Mouse (Mus musculus): ENCODE data around the gene Apoc3.

The Apoc3 gene

GRCm38 (mm10) chr9:46230450-46230975 lies 4.9 kb downstream of the Apoc3 start:
- in situ Hi-C loops (cut with MseI, MboI) = loop anchor here in 1 of 2 experiments (10.0 kb wide), 1 partner anchor 226 kb away; no protein-coding TSS in a partner anchor

- in situ Hi-C loops (cut with MseI, MboI) = loop anchor here in 1 of 2 experiments (10.0 kb wide), 1 partner anchor 225 kb away; no protein-coding TSS in a partner anchor
These were observed 5.6 kb downstream of the Apoc3 start for GRCm38 (mm10) chr9:46229573-46230449.

DNA sequence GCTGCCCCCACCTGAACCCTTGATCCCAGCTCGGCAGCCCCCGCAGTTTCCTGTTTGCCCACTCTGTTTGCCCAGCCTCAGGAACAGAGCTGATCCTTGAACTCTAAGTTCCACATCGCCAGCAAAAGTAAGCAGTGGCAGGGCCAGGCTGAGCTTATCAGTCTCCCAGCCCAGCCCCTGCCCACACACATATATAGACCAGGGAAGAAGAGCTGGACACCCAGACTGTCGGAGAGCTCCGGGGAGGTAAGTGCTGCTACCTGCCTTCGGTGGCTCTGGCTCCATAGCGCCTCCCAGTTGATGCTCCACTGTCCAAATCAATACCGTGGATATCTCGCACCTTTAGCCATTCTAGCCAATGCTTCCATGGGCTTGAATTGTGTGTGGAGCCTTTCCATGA lies 6.9 kb downstream of the Apoc3 start, which contains the start of gene Apoa1:
Gene Apoa1 (plus strand): TSS at position 90 of the 400 bp plus-strand sequence.
- in situ Hi-C loops (cut with MseI, MboI) = no loop called here

GRCm38 (mm10) chr9:46227064-46227614 lies 8.3 kb downstream of the Apoc3 start:
- in situ Hi-C loops (cut with MseI, MboI) = no loop called here

GRCm38 (mm10) chr9:46224945-46225660 lies 10.3 kb downstream of the Apoc3 start:
- in situ Hi-C loops (cut with MseI, MboI) = no loop called here

DNA sequence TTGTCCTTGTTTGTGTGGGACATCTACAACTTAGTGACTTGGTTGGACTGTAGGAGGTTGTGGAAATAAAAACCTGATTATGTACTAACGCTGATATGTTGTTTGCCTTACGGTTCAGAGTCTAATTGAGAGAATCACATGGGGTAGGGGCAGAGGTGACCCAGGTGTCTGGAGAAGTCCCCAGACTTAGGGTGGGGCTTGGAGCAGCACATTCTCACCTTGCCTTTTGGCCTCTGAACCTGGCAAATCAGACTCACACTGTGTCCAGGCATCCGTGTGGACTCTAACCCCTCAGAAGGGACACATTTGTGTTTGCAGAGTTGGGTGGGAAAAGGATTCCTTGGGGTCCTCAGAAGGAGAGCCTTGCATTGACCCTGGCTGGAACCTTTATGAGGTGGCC lies 11.3 kb downstream of the Apoc3 start:
- in situ Hi-C loops (cut with MseI, MboI) = no loop called here

DNA sequence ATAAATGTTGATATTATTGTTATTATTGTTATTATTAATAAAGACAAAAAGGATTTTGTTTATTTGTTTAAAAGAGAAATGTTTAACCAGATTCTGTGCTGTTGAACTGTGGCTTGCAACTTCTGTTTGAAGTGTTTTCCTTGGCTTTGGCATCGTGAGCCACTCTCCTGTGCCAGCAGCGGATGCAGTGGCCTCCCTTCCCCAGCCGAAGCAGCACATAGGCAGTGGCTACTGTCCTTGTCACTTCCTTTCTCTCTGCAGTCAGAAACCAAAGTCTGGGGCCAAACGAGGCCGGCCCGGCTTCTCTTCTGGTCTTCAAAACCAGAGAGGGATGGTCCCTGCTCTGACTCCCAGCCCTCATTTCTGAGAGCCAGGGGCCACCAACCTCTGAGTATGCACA lies 12.3 kb downstream of the Apoc3 start:
- in situ Hi-C loops (cut with MseI, MboI) = no loop called here

- in situ Hi-C loops (cut with MseI, MboI) = no loop called here
These were observed 17.3 kb downstream of the Apoc3 start for GRCm38 (mm10) chr9:46218176-46218575.

DNA sequence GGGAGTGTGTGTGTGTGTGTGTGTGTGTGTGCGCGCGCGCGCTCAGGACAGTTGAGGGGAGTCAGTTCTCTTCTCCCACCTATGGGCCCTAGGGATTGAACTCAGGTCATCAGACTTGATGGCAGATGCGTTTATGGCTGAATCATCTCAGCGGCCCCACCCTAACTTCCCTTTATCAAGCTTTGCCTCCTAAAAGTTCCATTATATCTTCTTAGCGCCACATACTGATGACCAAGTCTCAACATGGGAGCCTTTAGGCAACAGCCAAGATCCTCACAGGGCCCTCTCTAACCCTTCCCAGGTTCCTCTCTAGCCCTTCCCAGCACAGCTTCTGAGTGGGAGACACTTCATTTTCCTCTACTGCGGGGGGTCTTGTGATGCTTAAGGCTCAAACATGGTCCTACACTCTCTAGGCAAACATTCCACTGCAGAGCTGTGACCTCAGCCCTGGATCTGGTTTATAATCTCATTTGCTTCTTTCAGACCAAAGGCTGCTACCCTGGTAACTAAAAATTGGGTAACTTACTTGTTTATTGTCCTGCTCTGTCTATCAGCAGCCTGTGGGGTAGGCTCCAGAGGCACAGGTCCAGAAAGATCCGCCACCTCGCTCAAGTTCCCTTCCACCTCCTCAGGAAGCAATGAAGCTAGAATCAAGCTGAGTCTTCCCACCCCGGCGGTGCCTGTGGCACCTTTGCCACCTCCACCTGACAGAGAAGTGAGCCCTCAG lies 18.5 kb downstream of the Apoc3 start:
- in situ Hi-C loops (cut with MseI, MboI) = no loop called here

DNA sequence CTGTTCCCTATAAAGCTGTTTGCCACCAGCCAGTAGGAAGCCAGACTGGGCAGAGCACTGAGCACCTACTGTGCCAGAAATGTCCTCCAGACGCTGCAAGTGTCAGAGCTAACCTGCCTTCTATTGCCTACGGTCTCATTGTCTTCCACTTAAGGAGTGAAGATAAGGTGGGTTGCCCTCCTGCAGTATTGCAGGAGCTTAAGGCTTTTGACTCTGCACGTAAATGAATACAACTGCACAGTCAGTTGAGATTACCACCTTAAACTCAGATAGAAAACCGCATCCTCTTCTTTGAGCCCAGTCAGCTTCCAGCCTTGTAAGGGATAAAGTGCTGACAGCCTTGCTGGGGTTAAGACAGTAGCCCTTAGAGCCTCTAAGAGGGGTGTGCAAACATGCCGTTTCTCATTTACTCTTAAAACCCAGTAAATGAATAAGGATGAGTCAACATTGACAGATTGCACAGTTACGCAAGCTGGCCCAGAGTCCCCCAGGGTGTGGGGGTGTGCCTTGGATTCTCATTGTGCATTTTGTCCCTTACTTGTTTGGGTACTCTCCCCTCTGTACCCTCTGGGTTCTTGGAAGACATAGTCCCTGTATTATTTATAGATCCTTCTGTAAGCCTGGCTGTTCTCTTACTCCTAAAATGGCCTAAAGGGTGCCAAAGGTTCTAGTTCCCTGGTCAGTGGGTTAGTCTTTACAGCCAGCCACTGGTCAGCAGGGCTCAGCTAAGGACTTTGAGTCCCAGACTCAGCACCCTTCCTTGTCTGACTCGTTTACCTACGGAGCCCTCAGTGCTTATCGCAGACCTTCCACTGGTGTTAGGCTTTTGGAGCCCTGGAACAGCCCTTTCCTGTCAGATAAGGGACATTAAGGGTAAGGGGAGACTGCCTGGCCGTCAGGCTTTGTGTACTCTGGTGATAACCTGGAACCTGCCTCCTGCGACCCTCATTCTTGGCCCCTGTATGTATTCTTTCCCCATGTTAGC lies 19.8 kb downstream of the Apoc3 start:
- in situ Hi-C loops (cut with MseI, MboI) = no loop called here

- in situ Hi-C loops (cut with MseI, MboI) = no loop called here
These were observed 20.5 kb downstream of the Apoc3 start for GRCm38 (mm10) chr9:46214946-46215337.

DNA sequence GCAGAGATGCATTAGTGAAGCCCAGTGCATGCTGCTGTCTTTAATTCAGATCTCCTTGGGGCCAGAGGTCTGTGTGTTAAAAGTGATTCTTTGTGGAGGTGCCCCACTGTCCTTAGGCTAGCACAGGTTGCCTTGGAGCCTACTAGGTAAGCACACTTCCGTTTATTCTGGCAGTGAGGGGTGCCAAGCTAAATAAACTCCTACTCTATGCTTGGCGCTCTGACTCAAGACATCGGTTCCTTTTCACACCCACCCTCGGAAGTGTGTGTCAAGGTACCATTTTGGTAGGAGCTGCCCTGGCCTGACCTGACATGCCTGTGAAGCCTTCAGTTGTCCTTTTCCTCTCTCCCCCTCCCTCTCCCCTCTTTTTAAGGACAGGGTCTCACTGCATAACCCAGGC lies 21.2 kb downstream of the Apoc3 start:
- in situ Hi-C loops (cut with MseI, MboI) = no loop called here

GRCm38 (mm10) chr9:46210473-46210872 lies 25.0 kb downstream of the Apoc3 start:
- in situ Hi-C loops (cut with MseI, MboI) = no loop called here

DNA sequence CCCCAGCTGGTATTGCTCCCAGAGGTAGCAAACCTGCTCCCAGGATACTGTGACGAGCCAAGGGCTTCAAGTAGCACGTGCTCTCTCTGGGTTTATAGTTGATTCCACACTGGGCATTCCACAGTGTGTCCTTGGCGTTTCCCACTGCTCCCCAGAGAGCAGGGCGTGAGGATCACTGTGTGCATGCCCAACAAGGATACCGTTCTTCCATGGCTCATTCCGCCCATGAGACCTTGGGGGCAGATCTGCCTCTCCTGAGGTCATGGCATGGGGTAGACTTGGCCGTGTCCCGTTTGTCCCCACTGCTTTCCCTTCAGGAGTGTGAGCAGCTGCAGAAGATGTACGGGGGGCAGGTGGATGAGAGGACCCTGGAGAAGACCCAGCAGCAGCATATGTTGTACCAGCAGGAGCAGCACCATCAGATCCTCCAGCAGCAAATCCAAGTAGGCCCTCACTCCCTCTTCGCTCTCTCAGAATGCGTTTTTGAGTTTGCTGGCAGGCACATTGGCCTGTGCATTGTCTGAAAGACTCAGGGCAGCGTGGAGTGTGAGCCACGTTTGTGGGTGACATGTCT lies 26.9 kb downstream of the Apoc3 start:
- in situ Hi-C loops (cut with MseI, MboI) = no loop called here

DNA sequence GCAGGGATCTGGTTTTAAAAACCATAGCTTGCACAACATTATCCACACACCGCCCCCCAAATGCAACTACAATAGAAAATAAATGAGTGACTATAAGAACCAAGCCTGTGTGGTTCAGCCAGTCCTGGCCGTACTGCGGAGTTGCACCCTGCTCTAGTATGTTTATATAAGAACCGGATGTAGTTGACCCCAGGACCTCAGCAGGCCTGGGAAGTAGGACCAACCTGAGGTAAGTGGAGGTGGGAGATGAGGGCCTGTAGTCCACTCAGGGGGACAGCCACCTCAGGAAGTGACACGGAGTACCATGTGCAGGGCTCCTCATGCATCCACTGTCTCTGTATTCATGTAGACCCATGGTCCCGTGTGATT lies 28.0 kb downstream of the Apoc3 start:
- in situ Hi-C loops (cut with MseI, MboI) = no loop called here

DNA sequence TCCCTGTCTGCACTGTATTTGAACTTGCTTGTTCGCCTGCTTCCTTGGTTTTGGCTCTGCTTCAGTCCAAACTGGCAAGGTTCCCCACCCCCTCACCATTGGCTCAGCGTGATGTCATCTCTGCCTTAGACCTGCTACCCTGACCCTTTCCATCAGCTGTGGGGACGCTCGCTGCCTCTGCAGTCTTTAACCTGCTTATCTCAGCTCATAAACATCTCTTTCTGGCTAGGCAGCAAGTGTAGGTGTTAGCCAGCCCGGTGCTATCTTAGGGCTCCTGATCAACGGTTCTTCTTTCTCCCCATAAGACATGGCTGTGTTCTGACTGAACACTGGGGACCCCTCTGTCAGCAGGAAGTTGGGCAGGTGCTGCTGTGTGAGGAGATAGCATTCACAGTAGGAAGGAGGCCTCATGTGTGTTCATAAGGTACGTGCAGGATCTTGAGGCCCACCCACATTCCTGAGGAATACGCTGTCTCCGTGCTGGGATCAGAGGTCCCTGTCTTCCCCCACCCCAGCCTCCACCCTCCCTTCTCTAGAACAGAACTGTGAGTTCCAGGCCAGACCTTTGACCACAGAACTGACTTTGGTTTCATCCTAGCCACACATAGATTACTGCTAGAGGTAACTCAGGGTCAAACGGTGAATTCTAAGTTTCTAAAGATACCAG lies 28.5 kb downstream of the Apoc3 start:
- in situ Hi-C loops (cut with MseI, MboI) = no loop called here

- in situ Hi-C loops (cut with MseI, MboI) = no loop called here
These were observed 35.8 kb downstream of the Apoc3 start for GRCm38 (mm10) chr9:46199609-46200008.

GRCm38 (mm10) chr9:46198936-46199335 lies 36.5 kb downstream of the Apoc3 start:
- in situ Hi-C loops (cut with MseI, MboI) = no loop called here

DNA sequence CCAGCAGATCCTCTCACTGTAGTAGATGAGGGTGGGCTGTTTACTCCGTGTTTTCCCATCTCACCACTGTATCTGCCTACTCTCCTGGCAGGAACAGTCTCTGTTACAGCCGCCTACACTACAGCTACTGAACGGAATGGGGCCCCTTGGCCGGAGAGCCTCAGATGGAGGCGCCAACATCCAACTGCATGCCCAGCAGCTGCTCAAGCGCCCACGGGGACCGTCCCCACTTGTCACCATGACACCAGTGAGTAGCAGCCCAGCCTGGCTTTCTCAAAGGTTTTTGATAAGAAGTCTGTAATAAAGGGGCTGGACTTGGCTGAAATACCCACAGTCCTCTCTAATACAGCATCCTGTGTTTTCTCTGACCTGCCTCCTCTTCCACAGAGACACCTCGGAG lies 37.0 kb downstream of the Apoc3 start:
- in situ Hi-C loops (cut with MseI, MboI) = no loop called here
